Mouse (Mus musculus) lung, embryonic 16.5 days (tissue): ENCODE results near the gene Tarbp2. TPM values are rescaled to one million over a fixed set of nuclear protein-coding genes. Genes with fewer than 3 reads are reported as not detected.

Experiments
- ATAC-seq: fragments of 200-750 bp; cut with Nextera tagmentation; 2 replicates; pipeline ENCODE4 v1.8.0; 2017; ENCODE audit warnings: low read depth, mild to moderate bottlenecking, moderate library complexity
- H3K27ac ChIP-seq: fragments of 300-500 bp; sonication (generic); 2 replicates; pipeline ENCODE4 v1.5.1; 2014; ENCODE audit warnings: mild to moderate bottlenecking, control low read depth, low read length
- H3K27me3 ChIP-seq: fragments of 300-500 bp; sonication (generic); 2 replicates; pipeline ENCODE4 v1.6.1; 2014; ENCODE audit warnings: low read depth, low read length, mixed read lengths; ENCODE audit not compliant: control insufficient read depth, insufficient read depth
- H3K36me3 ChIP-seq: fragments of 300-500 bp; sonication (generic); 2 replicates; pipeline ENCODE4 v1.6.1; 2014; ENCODE audit warnings: low read length; ENCODE audit not compliant: control insufficient read depth, insufficient read depth
- H3K4me1 ChIP-seq: fragments of 300-500 bp; sonication (generic); replicated peaks from 2 replicates; pipeline ENCODE4 v1.6.1; 2014; ENCODE audit warnings: low read length, mixed read lengths; ENCODE audit not compliant: control insufficient read depth, insufficient read depth
- H3K4me2 ChIP-seq: fragments of 300-500 bp; sonication (generic); 2 replicates; pipeline ENCODE4 v1.6.1; 2014; ENCODE audit warnings: low read depth, low read length, control low read depth
- H3K4me3 ChIP-seq: fragments of 300-500 bp; sonication (generic); 2 replicates; pipeline ENCODE4 v1.5.1; 2014; ENCODE audit warnings: mild to moderate bottlenecking, low read length, control low read depth
- H3K9ac ChIP-seq: fragments of 300-500 bp; sonication (generic); 2 replicates; pipeline ENCODE4 v1.6.1; 2014; ENCODE audit warnings: low read length, control low read depth
- H3K9me3 ChIP-seq: fragments of 300-500 bp; sonication (generic); 2 replicates; pipeline ENCODE4 v1.6.1; 2016; ENCODE audit warnings: low read length; ENCODE audit not compliant: control insufficient read depth
- WGBS: fragments of 180-500 bp; shearing (Covaris S2); extraction: QIAGEN DNeasy Blood & Tissue Kit; methylation state at CpG from one replicate; pipeline ENCODE4 v1.1.7; 2014; 5-methylcytosine and 5-hydroxymethylcytosine counted together
- polyA plus RNA-seq: library from polyadenylated mRNA; unstranded; fragments of >200 nt; fragmentation: Nextera tagmentation; extraction: Ambion mirVana; gene quantifications from 2 replicates; pipeline ENCODE4 v1.2.1, GENCODE M21; 2015

Tarbp2 gene
- 73.4 and 77.0 TPM in 2 replicates for polyA plus RNA-seq

DNA sequence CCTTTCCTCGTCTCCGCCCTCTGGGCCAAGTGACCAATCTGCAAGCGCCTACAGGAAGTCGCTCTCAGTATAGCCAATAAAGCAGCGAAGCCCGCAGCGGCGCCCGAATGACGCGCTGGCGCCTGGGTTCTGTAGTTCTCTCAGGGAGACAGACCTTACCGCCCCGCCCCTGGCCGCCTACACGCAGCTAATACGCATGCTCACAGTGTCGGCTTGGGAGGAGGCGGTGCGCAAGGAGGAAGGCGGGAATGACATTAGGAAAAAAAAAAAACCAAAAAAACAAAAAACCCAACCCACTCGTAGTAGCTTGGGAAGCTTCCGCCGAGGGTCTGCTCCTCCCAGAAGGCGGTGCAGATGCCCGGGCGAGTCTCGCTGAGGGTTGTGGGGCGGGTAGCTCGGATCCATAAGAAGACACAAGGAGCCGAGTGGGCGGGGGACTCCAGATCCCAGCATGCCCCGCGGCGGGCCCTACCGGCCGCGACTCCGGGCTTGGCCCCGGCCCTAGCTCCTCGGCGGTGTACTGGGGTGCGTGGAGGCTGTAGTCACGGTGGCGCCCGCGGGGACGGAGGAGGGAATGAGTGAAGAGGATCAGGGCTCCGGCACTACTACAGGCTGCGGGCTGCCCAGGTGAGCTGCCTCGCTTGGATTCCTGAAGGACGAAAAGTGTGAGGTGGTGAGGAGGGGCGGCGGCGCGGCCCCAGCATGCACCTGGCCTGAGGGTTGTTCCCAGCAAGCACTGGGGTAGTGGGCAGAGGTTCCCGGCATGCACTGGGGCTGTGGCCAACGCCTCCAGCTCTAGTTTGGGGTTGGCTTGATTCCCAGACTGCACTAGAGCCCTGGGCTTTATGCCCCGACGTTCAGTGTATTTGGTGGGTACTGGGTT is at the start of gene Tarbp2:
Gene Tarbp2, plus strand, starts transcription at position 217 of the 883 bp plus-strand sequence.
- ATAC-seq = peak; percentile 92
- no peaks in the 10 kb centered on the region for H3K9me3 ChIP-seq
- under 1% methylated on average over 60 of the region's 60 CpGs for WGBS
- H3K4me2 ChIP-seq = peak within 1 kb of the TSS; percentile 89
- peak within 1 kb of the TSS; percentile 60 for H3K4me3 ChIP-seq
- peaks cover 14% of the 10 kb centered on the region for H3K4me1 ChIP-seq
- H3K36me3 ChIP-seq = peaks cover 6% of the 10 kb centered on the region; the same call in 1 of the 2 replicates
- H3K27me3 ChIP-seq = no peaks in the 10 kb centered on the region
- H3K27ac ChIP-seq = peak within 1 kb of the TSS; percentile 99
- H3K9ac ChIP-seq = peak within 1 kb of the TSS; percentile 92

- Histone ChIP-seq H3K9me3 (no peaks in the 10 kb centered on the region), H3K9ac (no peak overlapping the region), H3K27ac (no peak overlapping the region), H3K4me1 (peaks cover 5% of the 10 kb centered on the region), H3K27me3 (no peaks in the 10 kb centered on the region), H3K36me3 (no peaks in the 10 kb centered on the region), H3K4me3 (no peak overlapping the region), H3K4me2 (no peak overlapping the region)
- ATAC-seq = no peak
- WGBS = 96% methylated on average over 9 of the region's 9 CpGs
Measured at GRCm38 (mm10) chr15:102468675-102469370, 49.2 kb upstream of the Tarbp2 start.

GRCm38 (mm10) chr15:102470183-102470604 is 47.8 kb upstream of the Tarbp2 start, which contains the start of gene Pcbp2:
TSS of gene Pcbp2 (plus strand) at chr15:102470539.
- Histone ChIP-seq H3K4me1 (peaks cover 5% of the 10 kb centered on the region), H3K27ac (peak within 1 kb of the TSS; percentile 99), H3K9me3 (no peaks in the 10 kb centered on the region), H3K9ac (peak within 1 kb of the TSS; percentile 99), H3K4me2 (peak within 1 kb of the TSS; percentile 61), H3K27me3 (no peaks in the 10 kb centered on the region), H3K36me3 (peaks cover 12% of the 10 kb centered on the region), H3K4me3 (peak within 1 kb of the TSS; percentile 95)
- WGBS = under 1% methylated on average over 30 of the region's 40 CpGs
- ATAC-seq = peak; percentile 100

GRCm38 (mm10) chr15:102470605-102471294 is 47.2 kb upstream of the Tarbp2 start:
- H3K27ac ChIP-seq = peak overlapping the region; percentile 99
- peak overlapping the region; percentile 99 for H3K9ac ChIP-seq
- peak overlapping the region; percentile 61 for H3K4me2 ChIP-seq
- WGBS = under 1% methylated on average over 34 of the region's 67 CpGs
- ATAC-seq = peak; percentile 73
- no peaks in the 10 kb centered on the region for H3K27me3 ChIP-seq
- H3K36me3 ChIP-seq = peaks cover 15% of the 10 kb centered on the region
- peak overlapping the region; percentile 95 for H3K4me3 ChIP-seq
- H3K4me1 ChIP-seq = peaks cover 5% of the 10 kb centered on the region
- H3K9me3 ChIP-seq = no peaks in the 10 kb centered on the region

GRCm38 (mm10) chr15:102471295-102471645 is 46.7 kb upstream of the Tarbp2 start:
- Histone ChIP-seq H3K9me3 (no peaks in the 10 kb centered on the region), H3K27me3 (no peaks in the 10 kb centered on the region), H3K36me3 (peaks cover 20% of the 10 kb centered on the region), H3K27ac (peak overlapping the region; percentile 99), H3K4me1 (peaks cover 5% of the 10 kb centered on the region), H3K9ac (peak overlapping the region; percentile 99), H3K4me3 (peak overlapping the region; percentile 95), H3K4me2 (peak overlapping the region; percentile 61)
- 0% methylated on average over 10 of the region's 10 CpGs for WGBS
- no peak for ATAC-seq

DNA sequence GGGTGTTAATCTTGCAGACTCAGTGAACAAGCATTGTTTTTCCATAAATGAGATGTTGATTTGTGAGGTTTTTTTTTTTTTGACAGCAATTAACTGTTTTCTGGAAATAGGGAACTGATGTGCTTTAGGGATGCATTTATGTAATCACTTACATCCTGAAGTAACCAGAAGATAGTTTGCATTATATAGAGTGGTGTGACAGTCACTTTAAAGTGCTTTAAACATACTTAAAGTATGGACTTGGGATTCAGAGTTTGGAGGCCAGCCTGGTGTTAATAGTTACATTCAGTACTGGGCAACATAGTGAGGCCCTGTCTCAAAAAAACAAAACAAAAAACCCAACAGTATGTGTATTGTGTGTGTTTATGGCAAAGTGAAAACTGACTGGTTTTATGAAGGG is 46.3 kb upstream of the Tarbp2 start:
- no peaks in the 10 kb centered on the region for H3K9me3 ChIP-seq
- peaks cover 5% of the 10 kb centered on the region for H3K4me1 ChIP-seq
- no peak overlapping the region for H3K27ac ChIP-seq
- H3K36me3 ChIP-seq = peaks cover 22% of the 10 kb centered on the region
- no peaks in the 10 kb centered on the region for H3K27me3 ChIP-seq
- peak overlapping the region; percentile 95 for H3K4me3 ChIP-seq
- peak overlapping the region; percentile 42; the same call in 1 of the 2 replicates for H3K9ac ChIP-seq
- peak overlapping the region; percentile 61 for H3K4me2 ChIP-seq
- ATAC-seq = no peak

DNA sequence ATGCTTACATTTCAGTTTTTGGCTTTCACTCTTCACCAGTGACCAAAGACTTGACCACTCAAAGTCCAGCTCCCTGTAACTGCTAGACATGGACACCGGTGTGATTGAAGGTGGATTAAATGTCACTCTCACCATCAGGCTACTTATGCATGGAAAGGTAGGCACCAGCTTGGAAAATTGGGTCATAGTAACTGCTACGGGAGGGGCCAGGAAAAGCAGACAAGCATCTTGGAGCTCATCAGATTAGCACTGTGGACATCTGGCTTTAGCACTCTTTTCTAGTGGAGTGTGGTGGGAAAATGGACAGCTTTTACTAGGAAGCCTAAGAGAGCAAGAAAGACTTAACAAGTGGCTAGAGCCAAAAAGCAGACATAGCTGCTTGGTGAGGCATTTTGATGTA is 44.7 kb upstream of the Tarbp2 start:
- no peak for ATAC-seq
- WGBS = 60% methylated on average over 2 of the region's 2 CpGs

GRCm38 (mm10) chr15:102474520-102474919 is 43.5 kb upstream of the Tarbp2 start:
- WGBS = 95% methylated on average over 2 of the region's 2 CpGs
- no peak overlapping the region for H3K27ac ChIP-seq
- no peak overlapping the region for H3K9ac ChIP-seq
- no peak overlapping the region for H3K4me3 ChIP-seq
- H3K4me1 ChIP-seq = peaks cover 5% of the 10 kb centered on the region
- H3K27me3 ChIP-seq = no peaks in the 10 kb centered on the region
- no peak overlapping the region for H3K4me2 ChIP-seq
- no peaks in the 10 kb centered on the region for H3K9me3 ChIP-seq
- H3K36me3 ChIP-seq = peaks cover 32% of the 10 kb centered on the region
- no peak for ATAC-seq

More for the DNA sequence above, 44.7 kb upstream of the Tarbp2 start:
- Histone ChIP-seq H3K4me1 (peaks cover 5% of the 10 kb centered on the region), H3K27me3 (no peaks in the 10 kb centered on the region), H3K36me3 (peaks cover 24% of the 10 kb centered on the region), H3K9me3 (no peaks in the 10 kb centered on the region), H3K4me3 (no peak overlapping the region), H3K4me2 (no peak overlapping the region), H3K9ac (no peak overlapping the region), H3K27ac (no peak overlapping the region)

DNA sequence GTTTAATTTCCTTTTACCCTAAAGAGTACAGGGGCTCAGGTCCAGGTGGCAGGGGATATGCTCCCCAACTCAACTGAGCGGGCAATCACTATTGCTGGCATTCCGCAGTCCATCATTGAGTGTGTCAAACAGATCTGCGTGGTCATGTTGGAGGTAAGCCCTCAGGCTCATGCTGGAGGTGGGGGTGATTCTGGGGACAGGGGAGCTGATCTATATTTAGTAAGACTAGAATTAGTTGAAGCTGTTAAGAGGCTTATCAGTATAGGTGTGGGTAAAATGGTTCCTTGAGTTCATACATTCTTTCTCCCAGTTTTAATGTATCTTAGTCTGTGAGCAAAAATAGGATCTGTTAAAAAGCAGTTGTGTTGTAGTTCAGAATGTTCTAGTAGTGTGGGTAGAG is 34.9 kb upstream of the Tarbp2 start:
- H3K4me2 ChIP-seq = no peak overlapping the region
- no peaks in the 10 kb centered on the region for H3K9me3 ChIP-seq
- no peak overlapping the region for H3K9ac ChIP-seq
- no peak overlapping the region for H3K27ac ChIP-seq
- no peak for ATAC-seq
- no peak overlapping the region for H3K4me3 ChIP-seq
- WGBS = 86% methylated on average over 3 of the region's 3 CpGs
- peaks cover 46% of the 10 kb centered on the region for H3K36me3 ChIP-seq
- no peaks in the 10 kb centered on the region for H3K27me3 ChIP-seq
- H3K4me1 ChIP-seq = no peaks in the 10 kb centered on the region
